Mouse (Mus musculus) liver, adult (tissue): ENCODE data around the gene Sat2.

ENCODE experiments used
- GATA4 ChIP-seq: IDR thresholded peaks from 2 replicates; pipeline ENCODE4 v1.6.1; 2014; ENCODE audit warnings: mild to moderate bottlenecking, low read length; ENCODE audit not compliant: insufficient replicate concordance

Gene Sat2

GRCm38 (mm10) chr11:69590622-69591021, 31.2 kb upstream of the Sat2 start:
- TF ChIP-seq GATA4 = no peak

- no peak for TF ChIP-seq GATA4
Observed at GRCm38 (mm10) chr11:69591424-69591823, 30.4 kb upstream of the Sat2 start.

DNA sequence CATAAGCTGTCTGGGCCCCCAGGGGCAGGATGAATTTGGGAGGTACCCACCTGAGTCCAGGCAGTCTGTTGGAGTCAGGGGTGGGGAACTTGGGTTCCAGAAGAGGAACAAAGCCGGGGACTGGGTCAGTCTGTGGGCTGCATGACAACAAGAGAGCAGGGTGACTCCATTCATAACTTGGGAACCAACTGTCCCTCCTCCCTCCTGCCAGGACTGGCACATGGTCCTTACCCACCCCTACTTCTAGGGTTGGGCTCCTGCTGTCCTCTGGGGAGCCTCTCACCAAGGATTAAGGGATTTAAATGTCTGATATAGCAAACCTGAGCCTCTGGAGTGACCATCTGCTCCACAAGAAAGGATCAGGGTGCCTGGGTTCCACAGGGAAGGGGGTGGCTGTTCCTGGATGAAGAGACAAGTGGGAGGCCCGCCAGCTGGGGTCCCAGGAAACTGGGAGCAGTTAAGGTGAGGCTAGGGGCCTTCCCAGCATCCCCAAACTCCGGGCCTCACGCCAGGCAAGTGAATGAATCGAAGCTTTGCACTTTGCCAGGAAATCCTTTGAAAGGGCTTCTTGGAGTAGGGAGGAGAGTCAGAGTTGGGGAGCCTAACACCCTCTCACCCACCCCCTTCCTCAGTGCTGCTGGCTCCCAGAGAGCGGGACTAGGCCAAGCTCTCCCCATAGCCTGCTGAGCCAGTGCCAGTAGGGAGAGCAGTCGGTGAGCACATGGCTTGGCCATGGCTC, 29.8 kb upstream of the Sat2 start:
- no peak for TF ChIP-seq GATA4

GRCm38 (mm10) chr11:69592799-69593198, 29.0 kb upstream of the Sat2 start:
- TF ChIP-seq GATA4 = no peak

DNA sequence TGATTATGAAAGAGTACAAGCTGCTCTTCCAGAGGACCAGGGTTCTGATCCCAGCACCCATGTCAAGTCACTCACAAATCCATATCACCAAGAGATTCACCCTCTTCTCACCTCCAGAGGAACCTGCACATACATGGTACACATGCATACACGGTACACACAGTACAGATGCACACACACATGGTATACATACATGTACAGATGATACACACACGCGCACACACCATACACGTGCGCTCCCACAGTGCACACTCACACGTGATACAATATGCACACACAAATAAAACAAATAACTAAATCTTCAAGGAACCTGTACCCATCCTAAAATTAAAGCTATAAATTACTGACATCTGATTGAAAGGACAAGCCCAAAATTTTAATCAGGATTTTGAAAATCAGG, 27.0 kb upstream of the Sat2 start:
- TF ChIP-seq GATA4 = no peak

DNA sequence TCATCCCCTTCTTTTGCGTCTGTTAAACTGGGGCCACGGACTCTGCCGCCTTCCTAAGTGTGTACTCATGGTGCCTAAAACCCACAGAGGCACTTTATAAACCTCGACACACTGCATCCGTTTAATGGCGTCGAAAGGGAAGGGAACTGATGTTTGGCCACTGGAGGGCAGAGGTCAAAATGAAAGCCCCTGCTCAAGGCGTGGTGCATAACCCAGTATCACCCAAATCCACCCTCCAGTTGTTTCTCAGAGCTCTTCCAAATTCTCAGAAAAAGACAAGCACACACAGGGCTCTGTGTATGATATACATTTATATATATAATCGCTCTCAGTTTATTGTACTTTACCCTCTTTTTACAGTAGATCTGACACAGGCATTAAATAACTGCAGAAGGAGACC, 22.4 kb upstream of the Sat2 start:
- no peak for TF ChIP-seq GATA4

DNA sequence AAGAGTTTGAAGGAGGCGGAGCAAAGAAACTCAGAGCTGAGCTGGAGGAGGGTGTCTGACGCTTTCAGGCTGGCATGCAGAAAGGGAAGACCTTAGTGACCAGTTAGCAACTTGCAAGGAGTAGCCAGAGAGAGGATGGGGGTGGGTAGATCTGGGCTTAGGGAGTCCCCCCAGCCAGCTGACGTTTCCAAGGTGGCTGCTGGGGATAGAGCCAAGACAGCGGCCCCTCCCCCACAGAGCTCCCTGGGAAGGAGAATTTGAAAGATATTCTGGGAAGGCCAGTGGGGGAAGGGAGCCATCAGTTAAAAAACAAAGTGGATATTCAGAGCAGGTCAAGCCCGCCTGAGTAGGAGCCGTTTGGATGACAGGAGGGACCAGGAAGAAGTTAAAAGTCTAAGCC, 21.7 kb upstream of the Sat2 start:
- no peak for TF ChIP-seq GATA4

DNA sequence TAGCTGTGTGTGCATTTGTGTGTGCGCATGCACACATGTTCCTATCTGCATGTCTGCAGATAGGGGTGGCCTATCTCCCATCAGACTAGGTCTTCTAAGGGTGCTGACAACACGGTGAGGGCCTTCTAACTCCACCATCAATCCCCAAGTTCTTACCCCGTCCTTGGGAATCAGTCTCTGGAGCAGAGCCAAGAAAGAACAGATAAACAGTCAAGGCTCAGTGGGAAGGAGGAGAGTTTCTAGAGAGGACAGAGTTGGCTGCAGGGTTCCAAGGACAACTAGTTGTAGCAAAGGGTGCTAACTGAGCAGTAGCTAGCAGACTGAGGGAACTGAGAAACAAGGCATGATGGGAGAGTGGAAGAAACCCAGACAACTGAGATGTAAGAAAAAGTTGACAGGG, 20.1 kb upstream of the Sat2 start:
- TF ChIP-seq GATA4 = no peak

DNA sequence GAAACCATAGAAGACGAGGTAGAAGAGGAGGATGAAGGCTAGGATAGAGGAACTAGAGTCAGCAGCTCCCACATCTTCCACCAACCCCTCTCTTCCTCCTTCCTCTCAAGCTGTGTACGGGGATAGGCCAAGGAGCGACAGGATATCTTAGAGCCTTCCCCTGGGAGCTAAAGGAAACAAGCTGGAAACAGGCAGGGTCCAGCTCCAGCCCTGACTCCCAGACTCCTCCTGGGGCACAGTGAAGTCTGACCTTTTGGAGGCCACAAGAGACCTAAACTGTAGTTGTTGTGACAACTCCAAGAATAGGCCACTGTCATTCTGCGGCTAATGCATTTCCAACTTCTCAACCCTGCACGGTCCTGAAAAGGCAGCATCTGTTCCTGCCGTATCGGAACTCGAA, 18.3 kb upstream of the Sat2 start:
- no peak for TF ChIP-seq GATA4

- no peak for TF ChIP-seq GATA4
Observed at GRCm38 (mm10) chr11:69604347-69604746, 17.5 kb upstream of the Sat2 start.

DNA sequence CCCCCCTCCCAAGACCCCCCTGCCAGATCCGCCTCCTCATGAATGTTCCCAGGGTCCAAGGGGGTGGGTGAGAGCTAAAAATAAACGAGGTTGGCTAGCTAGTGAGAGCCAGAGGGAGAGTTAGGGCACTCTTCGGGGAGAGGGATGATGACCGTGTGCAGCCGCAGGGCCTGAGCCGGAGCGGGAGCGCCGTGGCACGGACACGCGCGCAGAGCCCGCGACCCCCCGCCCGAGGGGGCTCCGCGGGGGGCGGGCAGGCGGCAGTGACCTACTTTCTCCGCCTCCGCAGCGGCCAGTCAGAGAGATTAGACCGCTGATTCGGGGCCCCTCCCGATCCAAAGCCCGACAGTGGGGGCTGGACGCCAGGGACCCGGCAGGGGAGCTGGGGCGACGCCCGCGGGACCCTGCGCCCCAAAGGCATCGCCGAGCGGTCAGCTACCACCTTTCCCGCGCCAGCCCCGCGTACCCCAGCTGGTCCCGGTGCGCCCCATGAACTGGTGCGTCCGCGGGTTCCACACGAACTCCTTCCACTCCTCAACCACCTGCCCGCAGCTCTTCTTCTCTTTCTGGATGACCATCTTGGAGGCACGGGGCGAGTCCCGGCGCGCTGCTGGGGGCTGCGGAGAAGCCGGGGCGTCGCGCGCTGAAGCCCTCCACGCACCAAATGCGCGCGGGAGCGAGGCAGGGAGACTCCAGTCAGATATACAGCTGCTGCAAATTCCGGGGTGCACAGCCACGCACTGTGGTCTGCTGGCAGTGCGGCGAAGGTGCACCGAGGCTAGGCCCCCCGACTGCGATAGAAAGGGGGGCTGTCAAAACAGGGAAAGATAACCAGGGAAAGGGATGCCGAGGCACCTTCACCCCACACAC, 16.8 kb upstream of the Sat2 start:
- no peak for TF ChIP-seq GATA4

DNA sequence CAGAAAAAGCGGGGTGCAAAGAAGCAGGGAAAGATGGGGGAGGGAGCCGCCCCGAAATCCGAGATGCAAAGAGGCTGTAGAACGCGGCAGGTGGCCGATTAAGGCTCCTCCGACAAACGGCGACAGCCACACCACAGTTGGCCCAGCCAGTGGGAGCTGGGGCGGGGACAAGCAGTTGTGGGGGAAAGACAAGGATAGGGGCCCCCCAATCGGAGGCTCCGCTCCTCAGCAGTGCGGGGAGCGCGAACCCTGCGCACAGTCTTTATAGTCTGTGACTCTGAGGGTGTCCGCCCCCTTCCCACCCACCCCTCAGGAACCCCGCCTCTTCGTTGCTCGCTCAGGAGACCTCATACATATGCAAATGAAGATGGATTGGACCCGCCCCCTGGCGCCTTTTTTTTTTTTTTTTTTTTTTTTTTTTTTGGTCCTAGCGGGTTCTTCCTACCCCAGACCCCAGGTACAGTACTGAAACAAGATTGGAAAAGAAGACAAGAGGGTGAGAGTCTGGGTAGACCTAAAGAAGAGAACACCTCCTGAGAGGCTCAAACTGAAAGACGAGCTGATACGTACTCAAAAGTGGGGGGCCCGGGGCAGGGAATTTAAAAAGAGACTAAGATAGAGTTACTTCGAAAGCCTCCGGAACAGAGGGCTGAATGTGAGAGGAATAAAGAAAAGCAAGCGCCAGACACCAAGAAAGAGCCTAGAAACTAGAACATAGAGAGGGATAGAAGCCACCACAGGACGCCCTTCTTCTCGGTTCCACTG, 15.9 kb upstream of the Sat2 start, which contains the start of gene Atp1b2:
Atp1b2 (minus strand) TSS at position 217 of the 765 bp plus-strand sequence.
- TF ChIP-seq GATA4 = no peak

DNA sequence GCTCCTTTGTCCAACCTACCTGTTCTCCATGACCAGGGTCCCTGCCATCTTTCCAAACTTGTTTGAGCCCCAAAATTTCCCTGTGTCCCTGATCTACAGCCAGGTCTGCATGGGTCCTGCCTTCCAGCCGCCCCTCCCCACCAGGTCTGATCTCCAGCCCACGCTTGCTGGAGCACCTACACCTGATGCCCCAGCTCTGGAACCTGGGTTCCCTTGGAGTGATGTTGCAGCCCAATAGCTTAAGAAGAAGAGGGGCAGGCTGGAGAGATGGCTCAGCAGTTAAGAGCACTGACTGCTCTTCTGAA, 15.4 kb upstream of the Sat2 start:
- no peak for TF ChIP-seq GATA4

- no peak for TF ChIP-seq GATA4
Observed at GRCm38 (mm10) chr11:69606832-69607231, 15.0 kb upstream of the Sat2 start.

- no peak for TF ChIP-seq GATA4
Observed at GRCm38 (mm10) chr11:69608525-69608924, 13.3 kb upstream of the Sat2 start.

DNA sequence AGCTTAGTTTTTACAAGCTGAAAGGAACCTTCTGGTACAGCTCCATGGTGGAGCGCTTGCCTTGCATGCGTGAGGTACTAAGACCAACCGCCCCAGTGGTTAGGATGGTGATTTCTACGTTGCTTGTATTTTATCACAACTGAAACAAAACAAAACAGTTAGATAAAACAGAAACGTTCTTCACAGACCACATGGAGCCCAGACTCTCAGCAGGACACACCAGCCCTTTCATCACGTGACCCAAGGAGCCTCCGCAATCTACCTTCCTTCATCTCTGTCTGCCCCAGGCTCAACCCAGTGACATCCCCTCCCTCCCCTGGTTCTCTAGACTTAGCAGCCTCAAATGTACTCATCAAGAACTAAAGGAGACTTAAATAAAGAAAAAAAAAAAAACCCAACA, 12.4 kb upstream of the Sat2 start:
- TF ChIP-seq GATA4 = no peak
